Mouse (Mus musculus): ENCODE measurements around the gene Wtap. TPM values are rescaled to one million over a fixed set of nuclear protein-coding genes. Genes with fewer than 3 reads are reported as not detected.
"Not testable (repeated sequence)": the region's sequence is repeated elsewhere in the genome, so short reads cannot be mapped to it uniquely, and the experiment has no call there.

Gene Wtap
- 136 and 148 TPM in 2 replicates for polyA plus RNA-seq (2015; fragmentation: Nextera tagmentation; extraction: Ambion mirVana)

DNA sequence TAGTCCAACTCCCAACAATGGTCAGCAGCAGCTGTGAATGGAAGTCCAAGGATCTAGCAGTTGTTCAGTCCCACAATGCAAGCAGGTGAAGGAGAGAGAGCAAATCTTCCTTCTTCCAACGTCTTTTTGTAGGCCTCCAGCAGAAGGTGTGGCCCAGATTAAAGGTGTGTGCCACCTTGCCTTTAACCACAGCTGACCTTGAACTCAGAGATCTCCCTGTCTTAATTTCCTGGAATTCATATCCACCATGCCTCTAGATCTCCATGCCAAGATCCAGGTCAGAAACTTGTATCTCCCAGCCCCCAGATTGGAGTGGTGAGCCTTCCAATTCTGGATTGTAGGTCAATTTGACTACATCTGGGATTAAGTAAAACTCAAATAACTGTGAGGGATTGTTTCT, at the start of gene Wtap:
Wtap (minus strand) TSS at position 101 of the 400 bp plus-strand sequence.
- 100% methylated on average over 1 of the region's 1 CpGs for WGBS
- Histone ChIP-seq H3K27ac (replicated peaks) (peak within 1 kb of the TSS; percentile 99), H3K4me1 (replicated peaks) (peaks cover 21% of the 10 kb centered on the region), H3K9me3 (no peaks in the 10 kb centered on the region), H3K36me3 (no peaks in the 10 kb centered on the region), H3K27me3 (no peaks in the 10 kb centered on the region), H3K4me2 (peak within 1 kb of the TSS; percentile 76), H3K4me3 (peak within 1 kb of the TSS; percentile 70), H3K9ac (peak within 1 kb of the TSS; percentile 94)
- ATAC-seq (ENCODE audit: low read depth): no peak

DNA sequence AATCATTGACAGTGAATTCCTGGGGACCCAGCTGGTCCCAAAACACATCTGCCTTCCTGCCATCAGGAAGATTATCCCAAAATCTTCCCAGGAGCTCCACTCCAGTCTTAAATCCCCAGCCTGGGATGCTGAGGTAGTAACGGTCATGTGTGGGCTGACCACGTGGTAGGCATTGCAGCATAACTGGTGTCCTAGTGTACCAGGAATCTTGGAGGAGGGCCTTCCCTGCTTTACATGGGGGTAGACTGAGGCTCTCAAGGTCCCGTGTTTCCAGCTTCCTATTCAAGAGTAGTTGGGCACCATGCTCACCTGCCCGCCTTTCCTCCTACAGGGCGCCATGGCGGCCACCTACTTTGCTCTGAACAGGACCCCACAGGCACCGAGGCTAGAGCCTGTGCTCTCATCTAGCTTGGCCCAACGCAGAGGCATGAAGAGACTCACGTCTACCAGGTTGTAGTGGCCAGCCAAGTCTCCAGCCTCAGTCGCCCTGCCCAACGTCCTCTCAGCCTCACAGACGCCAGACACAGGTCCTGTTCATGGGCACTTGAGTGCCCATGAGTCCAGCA, 42.7 kb upstream of the Wtap start:
- H3K4me2 ChIP-seq; H3K36me3 ChIP-seq; H3K4me1 ChIP-seq (replicated peaks); H3K4me3 ChIP-seq; H3K9me3 ChIP-seq; H3K27me3 ChIP-seq; H3K27ac ChIP-seq (replicated peaks); H3K9ac ChIP-seq; ATAC-seq (ENCODE audit: low read depth): not testable (repeated sequence)
- 84% methylated on average over 4 of the region's 12 CpGs for WGBS

DNA sequence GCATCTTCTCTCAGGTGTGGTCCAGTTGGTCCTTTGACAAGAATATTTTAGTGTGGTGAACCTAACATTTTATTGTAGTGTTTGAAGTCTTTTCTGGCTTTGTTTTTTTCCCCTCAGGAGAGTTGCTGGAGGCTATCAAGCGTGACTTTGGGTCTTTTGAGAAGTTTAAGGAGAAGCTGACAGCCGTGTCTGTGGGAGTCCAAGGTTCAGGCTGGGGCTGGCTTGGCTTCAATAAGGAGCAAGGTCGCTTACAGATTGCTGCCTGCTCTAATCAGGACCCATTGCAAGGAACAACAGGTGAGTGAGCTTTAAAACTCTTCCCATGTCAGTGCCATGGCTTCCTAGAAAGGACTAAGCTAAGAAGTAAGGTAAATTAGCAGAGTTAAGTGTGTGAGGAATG, 19.3 kb upstream of the Wtap start:
- Histone ChIP-seq H3K36me3 (peaks cover 60% of the 10 kb centered on the region), H3K4me1 (replicated peaks) (peaks cover 15% of the 10 kb centered on the region), H3K27ac (replicated peaks) (no peak overlapping the region), H3K27me3 (no peaks in the 10 kb centered on the region), H3K9me3 (no peaks in the 10 kb centered on the region), H3K4me3 (no peak overlapping the region), H3K9ac (no peak overlapping the region), H3K4me2 (no peak overlapping the region)
- no peak for ATAC-seq (ENCODE audit: low read depth)
- 85% methylated on average over 3 of the region's 3 CpGs for WGBS

DNA sequence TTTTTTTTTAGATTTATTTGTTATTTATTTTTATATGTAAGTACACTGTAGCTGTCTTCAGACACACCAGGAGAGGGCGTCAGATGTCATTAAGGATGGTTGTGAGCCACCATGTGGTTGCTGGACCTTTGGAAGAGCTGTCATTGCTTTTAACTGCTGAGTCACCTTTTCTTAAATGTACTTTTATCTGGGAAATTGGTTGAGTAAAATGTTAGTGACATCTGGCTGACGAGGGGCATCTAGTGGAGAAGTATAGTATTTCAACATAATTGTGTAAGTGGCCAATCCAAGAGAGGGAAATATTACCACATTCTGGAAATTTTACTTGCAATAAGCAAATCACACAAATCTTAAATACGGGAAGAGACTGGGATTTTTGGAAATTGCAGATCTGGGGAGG, 15.9 kb upstream of the Wtap start:
- no peak overlapping the region for H3K27ac ChIP-seq (replicated peaks)
- H3K36me3 ChIP-seq: peaks cover 45% of the 10 kb centered on the region
- no peak overlapping the region for H3K9ac ChIP-seq
- H3K4me1 ChIP-seq (replicated peaks): peaks cover 20% of the 10 kb centered on the region
- 51% methylated on average over 3 of the region's 3 CpGs for WGBS
- no peak overlapping the region for H3K4me3 ChIP-seq
- no peak for ATAC-seq (ENCODE audit: low read depth)
- no peaks in the 10 kb centered on the region for H3K9me3 ChIP-seq
- H3K27me3 ChIP-seq: no peaks in the 10 kb centered on the region
- H3K4me2 ChIP-seq: no peak overlapping the region

DNA sequence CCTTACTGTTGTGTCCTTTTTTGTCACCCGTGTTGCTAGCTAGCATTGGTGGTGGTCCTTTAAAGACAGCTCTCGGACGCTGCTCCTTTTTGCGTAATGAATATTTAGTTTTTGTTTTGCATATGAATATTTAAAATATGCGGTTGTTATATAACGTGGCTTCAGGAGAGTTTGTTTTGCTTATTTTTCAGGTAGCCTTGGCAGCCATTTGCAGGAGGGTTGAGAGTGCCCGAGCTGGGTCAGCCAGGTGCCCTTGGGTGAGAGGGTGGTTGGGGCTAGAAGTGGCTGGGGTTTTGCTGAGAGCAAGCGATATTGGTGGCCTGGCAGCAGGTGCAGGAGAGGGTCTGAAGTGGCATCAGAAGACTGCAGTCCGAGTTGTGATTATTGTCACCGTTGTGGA, 14.6 kb upstream of the Wtap start:
- Histone ChIP-seq H3K9me3 (no peaks in the 10 kb centered on the region), H3K27ac (replicated peaks) (peak overlapping the region; percentile 91), H3K27me3 (no peaks in the 10 kb centered on the region), H3K36me3 (peaks cover 31% of the 10 kb centered on the region), H3K4me2 (peak overlapping the region; percentile 89), H3K4me1 (replicated peaks) (peaks cover 20% of the 10 kb centered on the region), H3K9ac (peak overlapping the region; percentile 86), H3K4me3 (peak overlapping the region; percentile 90)
- 2% methylated on average over 10 of the region's 10 CpGs for WGBS
- peak; percentile 9; the same call in 1 of the 2 replicates for ATAC-seq (ENCODE audit: low read depth)

- under 1% methylated on average over 76 of the region's 76 CpGs for WGBS
- peaks cover 25% of the 10 kb centered on the region for H3K36me3 ChIP-seq
- H3K4me2 ChIP-seq: peak overlapping the region; percentile 89
- no peaks in the 10 kb centered on the region for H3K27me3 ChIP-seq
- peak; percentile 97 for ATAC-seq (ENCODE audit: low read depth)
- peak overlapping the region; percentile 90 for H3K4me3 ChIP-seq
- peak overlapping the region; percentile 91 for H3K27ac ChIP-seq (replicated peaks)
- peak overlapping the region; percentile 86 for H3K9ac ChIP-seq
- peaks cover 20% of the 10 kb centered on the region for H3K4me1 ChIP-seq (replicated peaks)
- H3K9me3 ChIP-seq: no peaks in the 10 kb centered on the region
Measured at GRCm38 (mm10) chr17:13007730-13008425, 13.9 kb upstream of the Wtap start.

GRCm38 (mm10) chr17:13006984-13007383, 13.0 kb upstream of the Wtap start:
- Histone ChIP-seq H3K4me2 (peak overlapping the region; percentile 89), H3K9me3 (no peaks in the 10 kb centered on the region), H3K4me3 (peak overlapping the region; percentile 90), H3K4me1 (replicated peaks) (peaks cover 20% of the 10 kb centered on the region), H3K9ac (peak overlapping the region; percentile 86; the same call in 1 of the 2 replicates), H3K27ac (replicated peaks) (peak overlapping the region; percentile 91; the same call in 1 of the 2 replicates), H3K36me3 (peaks cover 16% of the 10 kb centered on the region), H3K27me3 (no peaks in the 10 kb centered on the region)
- no peak for ATAC-seq (ENCODE audit: low read depth)
- WGBS: 46% methylated on average over 5 of the region's 5 CpGs

GRCm38 (mm10) chr17:13006546-13006945, 12.6 kb upstream of the Wtap start, which contains the start of gene Sod2:
Gene Sod2, plus strand, starts transcription at chr17:13006846.
- not testable (repeated sequence) for H3K9me3 ChIP-seq
- 96% methylated on average over 2 of the region's 2 CpGs for WGBS

DNA sequence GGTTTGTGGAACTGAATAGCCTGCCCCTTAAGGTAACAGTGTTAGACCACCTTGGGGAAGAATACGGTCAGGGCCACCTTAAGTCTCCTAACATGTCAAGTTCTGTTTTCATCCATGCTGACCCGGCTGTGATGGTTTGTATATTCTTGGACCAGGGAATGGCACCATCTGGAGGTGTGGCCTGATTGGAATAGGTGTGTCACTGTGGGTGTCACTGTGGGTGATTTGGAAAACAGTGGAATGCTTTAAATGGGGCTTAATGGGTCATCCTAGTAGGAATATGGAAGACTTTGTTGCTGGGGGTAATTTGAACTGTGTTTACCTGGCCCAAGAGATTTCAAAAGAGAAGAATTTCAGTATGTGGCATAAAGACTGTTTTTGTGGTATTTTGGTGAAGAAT, 10.5 kb upstream of the Wtap start:
- not testable (repeated sequence) for H3K27me3 ChIP-seq; H3K9ac ChIP-seq; H3K4me3 ChIP-seq; H3K9me3 ChIP-seq; H3K27ac ChIP-seq (replicated peaks); ATAC-seq (ENCODE audit: low read depth); H3K36me3 ChIP-seq; H3K4me2 ChIP-seq
- WGBS: 87% methylated on average over 2 of the region's 2 CpGs
- H3K4me1 ChIP-seq (replicated peaks): peaks cover 16% of the 10 kb centered on the region

More at GRCm38 (mm10) chr17:13006546-13006945, 12.6 kb upstream of the Wtap start, which contains the start of gene Sod2:
- peak within 1 kb of the TSS; percentile 89 for H3K4me2 ChIP-seq
- H3K27ac ChIP-seq (replicated peaks): peak within 1 kb of the TSS; percentile 91; the same call in 1 of the 2 replicates
- H3K9ac ChIP-seq: peak within 1 kb of the TSS; percentile 86
- H3K27me3 ChIP-seq; ATAC-seq (ENCODE audit: low read depth): not testable (repeated sequence)
- peaks cover 12% of the 10 kb centered on the region for H3K36me3 ChIP-seq
- peak within 1 kb of the TSS; percentile 90 for H3K4me3 ChIP-seq
- peaks cover 20% of the 10 kb centered on the region for H3K4me1 ChIP-seq (replicated peaks)

- H3K27ac ChIP-seq (replicated peaks); H3K9ac ChIP-seq; H3K36me3 ChIP-seq; ATAC-seq (ENCODE audit: low read depth); H3K4me1 ChIP-seq (replicated peaks); H3K9me3 ChIP-seq; H3K4me2 ChIP-seq; H3K27me3 ChIP-seq; H3K4me3 ChIP-seq: not testable (repeated sequence)
- 93% methylated on average over 5 of the region's 5 CpGs for WGBS
Measured at GRCm38 (mm10) chr17:13002243-13002642, 8.3 kb upstream of the Wtap start.

GRCm38 (mm10) chr17:12999069-12999468, 5.1 kb upstream of the Wtap start:
- H3K9ac ChIP-seq: no peak overlapping the region
- WGBS: 68% methylated on average over 6 of the region's 6 CpGs
- ATAC-seq (ENCODE audit: low read depth): no peak
- H3K4me2 ChIP-seq: no peak overlapping the region
- no peaks in the 10 kb centered on the region for H3K4me1 ChIP-seq (replicated peaks)
- H3K27me3 ChIP-seq: no peaks in the 10 kb centered on the region
- no peaks in the 10 kb centered on the region for H3K36me3 ChIP-seq
- H3K9me3 ChIP-seq: no peaks in the 10 kb centered on the region
- no peak overlapping the region for H3K27ac ChIP-seq (replicated peaks)
- H3K4me3 ChIP-seq: no peak overlapping the region

DNA sequence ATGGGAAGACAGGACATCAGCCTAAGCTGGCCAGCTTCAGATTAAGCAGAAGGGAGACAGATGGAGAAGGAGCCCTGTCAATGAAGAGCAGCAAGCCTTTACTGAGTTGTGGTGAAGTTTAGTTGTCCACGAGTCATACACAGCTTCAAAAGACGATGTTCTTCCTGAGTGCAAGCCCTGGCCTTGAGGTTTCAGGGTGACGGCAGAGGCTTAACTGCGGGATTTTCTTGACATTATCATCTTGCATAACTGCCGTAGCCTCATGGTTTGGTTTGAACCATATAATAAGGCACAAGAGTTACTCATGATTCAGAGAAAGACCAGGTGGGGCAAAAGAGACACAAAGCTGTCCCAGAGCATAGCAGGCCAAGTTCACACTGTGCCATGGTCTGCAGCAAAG, 3.9 kb upstream of the Wtap start:
- 81% methylated on average over 5 of the region's 5 CpGs for WGBS
- ATAC-seq (ENCODE audit: low read depth): no peak
- Histone ChIP-seq H3K27ac (replicated peaks) (no peak overlapping the region), H3K9ac (no peak overlapping the region), H3K27me3 (no peaks in the 10 kb centered on the region), H3K9me3 (no peaks in the 10 kb centered on the region), H3K4me2 (no peak overlapping the region), H3K4me1 (replicated peaks) (0 out of 2 replicates have a peak, but pooled peaks cover 3% of the 10 kb centered on the region), H3K4me3 (no peak overlapping the region), H3K36me3 (no peaks in the 10 kb centered on the region)
